Mouse (Mus musculus) frontal cortex, postnatal 14 days (tissue): ENCODE results near the gene Olfr1416.

Experiments used
- DNase-seq, 2 experiments: peaks; one replicate each; pipeline ENCODE4 v3.0.0; 2022; ENCODE audit warnings: low spot score in 2 of 2

The Olfr1416 gene

GRCm38 (mm10) chr1:92432098-92432497, 52.8 kb downstream of the Olfr1416 start:
- no peak for DNase-seq

- no peak for DNase-seq
Measured at GRCm38 (mm10) chr1:92431420-92431819, 53.5 kb downstream of the Olfr1416 start.

GRCm38 (mm10) chr1:92430991-92431390, 53.9 kb downstream of the Olfr1416 start:
- DNase-seq: no peak
